Mouse (Mus musculus) thymus, adult 2 months (tissue): ENCODE results near the gene Dlgap1.

Source experiments
- CTCF ChIP-seq: fragments of 200-500 bp; IDR thresholded peaks from 2 replicates; pipeline ENCODE4 v1.5.1; 2012; ENCODE audit warnings: mild to moderate bottlenecking, control low read depth, low read length, moderate library complexity, borderline replicate concordance; ENCODE audit not compliant: control insufficient read depth, poor library complexity, insufficient read depth; ENCODE audit errors: extremely low read depth
- POLR2A ChIP-seq: fragments of 200-500 bp; IDR thresholded peaks from 2 replicates; pipeline ENCODE4 v1.6.1; 2012; ENCODE audit warnings: mild to moderate bottlenecking, low read length, control low read depth, moderate library complexity; ENCODE audit not compliant: control insufficient read depth, poor library complexity, insufficient read depth; ENCODE audit errors: extremely low read depth

- TF ChIP-seq POLR2A = no peak
- TF ChIP-seq CTCF = no peak
Measured at GRCm38 (mm10) chr17:70664484-70665040, 695.7 kb downstream of the Dlgap1 start.
